Mouse (Mus musculus) heart, adult 9 months (tissue): ENCODE results near the gene Dgat2.

Source experiments
- DNase-seq, 2 experiments: peaks; one replicate each; pipeline ENCODE4 v3.0.0; 2022; ENCODE audit warnings: low spot score in 2 of 2

Gene Dgat2

GRCm38 (mm10) chr7:99182432-99183172 lies at the start of gene Dgat2:
TSS of gene Dgat2 (minus strand) at chr7:99182719.
- peak; percentile 92 for DNase-seq

- no peak for DNase-seq
These were observed 47.7 kb upstream of the Dgat2 start for GRCm38 (mm10) chr7:99230061-99230747.

GRCm38 (mm10) chr7:99229411-99229810 lies 46.9 kb upstream of the Dgat2 start:
- peak in 1 of 2 experiments; percentile 30 for DNase-seq

- no peak for DNase-seq
These were observed 46.3 kb upstream of the Dgat2 start for GRCm38 (mm10) chr7:99228825-99229224.

GRCm38 (mm10) chr7:99227267-99227666 lies 44.7 kb upstream of the Dgat2 start:
- no peak for DNase-seq

- no peak for DNase-seq
These were observed 44.1 kb upstream of the Dgat2 start for GRCm38 (mm10) chr7:99226662-99227061.

GRCm38 (mm10) chr7:99225421-99225820 lies 42.9 kb upstream of the Dgat2 start:
- peak; percentile 54 to 70 for DNase-seq

- no peak for DNase-seq
These were observed 42.2 kb upstream of the Dgat2 start for GRCm38 (mm10) chr7:99224648-99225190.

- DNase-seq, result no peak
These were observed 41.7 kb upstream of the Dgat2 start for GRCm38 (mm10) chr7:99224225-99224624.

GRCm38 (mm10) chr7:99217338-99218074 lies 35.0 kb upstream of the Dgat2 start:
- peak; percentile 79 to 82 for DNase-seq

GRCm38 (mm10) chr7:99215347-99215855 lies 32.9 kb upstream of the Dgat2 start:
- peak; percentile 40 to 55 for DNase-seq

- DNase-seq, result no peak
These were observed 32.2 kb upstream of the Dgat2 start for GRCm38 (mm10) chr7:99214621-99215185.

- no peak for DNase-seq
These were observed 31.2 kb upstream of the Dgat2 start for GRCm38 (mm10) chr7:99213686-99214085.

GRCm38 (mm10) chr7:99213056-99213455 lies 30.5 kb upstream of the Dgat2 start:
- no peak for DNase-seq

- no peak for DNase-seq
These were observed 26.2 kb upstream of the Dgat2 start for GRCm38 (mm10) chr7:99208704-99209103.

- DNase-seq, result no peak
These were observed 23.8 kb upstream of the Dgat2 start for GRCm38 (mm10) chr7:99206364-99206763.

- peak; percentile 61 to 76 for DNase-seq
These were observed 19.6 kb upstream of the Dgat2 start for GRCm38 (mm10) chr7:99202163-99202562.

GRCm38 (mm10) chr7:99200290-99200689 lies 17.8 kb upstream of the Dgat2 start:
- no peak for DNase-seq

GRCm38 (mm10) chr7:99199451-99200175 lies 17.1 kb upstream of the Dgat2 start:
- DNase-seq, result no peak

GRCm38 (mm10) chr7:99198811-99199210 lies 16.3 kb upstream of the Dgat2 start:
- DNase-seq, result no peak

GRCm38 (mm10) chr7:99194511-99194910 lies 12.0 kb upstream of the Dgat2 start:
- no peak for DNase-seq
